Mouse (Mus musculus): ENCODE results near the gene Mki67. TPM values are rescaled to one million over a fixed set of nuclear protein-coding genes. Genes with fewer than 3 reads are reported as not detected.

The Mki67 gene
- polyA plus RNA-seq, 1 experiment from 2014 or later, result 43.7 TPM

GRCm38 (mm10) chr7:135740453-135740852 is 24.3 kb upstream of the Mki67 start:
- Histone ChIP-seq H3K4me3 (ENCODE audit: low read length) (no peak overlapping the region), H3K27ac (ENCODE audit: low read length) (no peak overlapping the region), H3K27me3 (ENCODE audit: control insufficient read depth, insufficient read depth, low read depth, low read length) (no peaks in the 10 kb centered on the region), H3K4me1 (replicated peaks; ENCODE audit: control insufficient read depth, insufficient read depth, low read length) (0 out of 2 replicates have a peak, but pooled peaks cover 8% of the 10 kb centered on the region), H3K4me2 (ENCODE audit: low read depth, low read length) (no peak overlapping the region), H3K9ac (ENCODE audit: low read length) (no peak overlapping the region), H3K36me3 (ENCODE audit: control insufficient read depth, insufficient read depth, low read length) (no peaks in the 10 kb centered on the region), H3K9me3 (ENCODE audit: control insufficient read depth, low read length) (peaks cover 3% of the 10 kb centered on the region; the same call in 1 of the 2 replicates)
- WGBS, result 34% methylated on average over 3 of the region's 3 CpGs
- no peak for ATAC-seq (ENCODE audit: low read depth)

GRCm38 (mm10) chr7:135736581-135736886 is 20.4 kb upstream of the Mki67 start:
- no peaks in the 10 kb centered on the region for H3K27me3 ChIP-seq (ENCODE audit: control insufficient read depth, insufficient read depth, low read depth, low read length)
- no peak overlapping the region; the same call in 1 of the 2 replicates for H3K27ac ChIP-seq (ENCODE audit: low read length)
- ATAC-seq (ENCODE audit: low read depth), result no peak
- H3K9ac ChIP-seq (ENCODE audit: low read length), result no peak overlapping the region
- H3K4me2 ChIP-seq (ENCODE audit: low read depth, low read length), result no peak overlapping the region
- 34% methylated on average over 3 of the region's 3 CpGs for WGBS
- no peaks in the 10 kb centered on the region for H3K9me3 ChIP-seq (ENCODE audit: control insufficient read depth, low read length)
- 0 out of 2 replicates have a peak, but pooled peaks cover 2% of the 10 kb centered on the region for H3K4me1 ChIP-seq (replicated peaks; ENCODE audit: control insufficient read depth, insufficient read depth, low read length)
- no peaks in the 10 kb centered on the region for H3K36me3 ChIP-seq (ENCODE audit: control insufficient read depth, insufficient read depth, low read length)
- no peak overlapping the region for H3K4me3 ChIP-seq (ENCODE audit: low read length)

GRCm38 (mm10) chr7:135735691-135736580 is 19.8 kb upstream of the Mki67 start:
- WGBS, result 17% methylated on average over 31 of the region's 31 CpGs
- peak; percentile 94 for ATAC-seq (ENCODE audit: low read depth)
- Histone ChIP-seq H3K4me3 (ENCODE audit: low read length) (peak overlapping the region; percentile 32), H3K9ac (ENCODE audit: low read length) (peak overlapping the region; percentile 32; the same call in 1 of the 2 replicates), H3K36me3 (ENCODE audit: control insufficient read depth, insufficient read depth, low read length) (no peaks in the 10 kb centered on the region), H3K4me1 (replicated peaks; ENCODE audit: control insufficient read depth, insufficient read depth, low read length) (0 out of 2 replicates have a peak, but pooled peaks cover 2% of the 10 kb centered on the region), H3K4me2 (ENCODE audit: low read depth, low read length) (peak overlapping the region; percentile 57), H3K27me3 (ENCODE audit: control insufficient read depth, insufficient read depth, low read depth, low read length) (no peaks in the 10 kb centered on the region), H3K27ac (ENCODE audit: low read length) (peak overlapping the region; percentile 59), H3K9me3 (ENCODE audit: control insufficient read depth, low read length) (no peaks in the 10 kb centered on the region)

- WGBS, result 54% methylated on average over 9 of the region's 9 CpGs
- H3K27ac ChIP-seq (ENCODE audit: low read length), result peak overlapping the region; percentile 59
- H3K4me1 ChIP-seq (replicated peaks; ENCODE audit: control insufficient read depth, insufficient read depth, low read length), result 0 out of 2 replicates have a peak, but pooled peaks cover 2% of the 10 kb centered on the region
- no peaks in the 10 kb centered on the region for H3K27me3 ChIP-seq (ENCODE audit: control insufficient read depth, insufficient read depth, low read depth, low read length)
- H3K9ac ChIP-seq (ENCODE audit: low read length), result no peak overlapping the region
- no peaks in the 10 kb centered on the region for H3K9me3 ChIP-seq (ENCODE audit: control insufficient read depth, low read length)
- no peak overlapping the region for H3K4me2 ChIP-seq (ENCODE audit: low read depth, low read length)
- no peak overlapping the region for H3K4me3 ChIP-seq (ENCODE audit: low read length)
- H3K36me3 ChIP-seq (ENCODE audit: control insufficient read depth, insufficient read depth, low read length), result no peaks in the 10 kb centered on the region
- ATAC-seq (ENCODE audit: low read depth), result peak; percentile 46
Observed at GRCm38 (mm10) chr7:135734911-135735646, 18.9 kb upstream of the Mki67 start.

GRCm38 (mm10) chr7:135734379-135734778 is 18.2 kb upstream of the Mki67 start:
- Histone ChIP-seq H3K4me3 (ENCODE audit: low read length) (no peak overlapping the region), H3K36me3 (ENCODE audit: control insufficient read depth, insufficient read depth, low read length) (no peaks in the 10 kb centered on the region), H3K27me3 (ENCODE audit: control insufficient read depth, insufficient read depth, low read depth, low read length) (no peaks in the 10 kb centered on the region), H3K9ac (ENCODE audit: low read length) (no peak overlapping the region), H3K4me2 (ENCODE audit: low read depth, low read length) (no peak overlapping the region), H3K4me1 (replicated peaks; ENCODE audit: control insufficient read depth, insufficient read depth, low read length) (0 out of 2 replicates have a peak, but pooled peaks cover 2% of the 10 kb centered on the region), H3K27ac (ENCODE audit: low read length) (peak overlapping the region; percentile 59; the same call in 1 of the 2 replicates), H3K9me3 (ENCODE audit: control insufficient read depth, low read length) (no peaks in the 10 kb centered on the region)
- no peak for ATAC-seq (ENCODE audit: low read depth)
- 84% methylated on average over 5 of the region's 5 CpGs for WGBS

- no peaks in the 10 kb centered on the region for H3K27me3 ChIP-seq (ENCODE audit: control insufficient read depth, insufficient read depth, low read depth, low read length)
- no peak overlapping the region for H3K4me2 ChIP-seq (ENCODE audit: low read depth, low read length)
- H3K36me3 ChIP-seq (ENCODE audit: control insufficient read depth, insufficient read depth, low read length), result no peaks in the 10 kb centered on the region
- no peak overlapping the region for H3K4me3 ChIP-seq (ENCODE audit: low read length)
- H3K4me1 ChIP-seq (replicated peaks; ENCODE audit: control insufficient read depth, insufficient read depth, low read length), result peaks cover 15% of the 10 kb centered on the region
- no peak overlapping the region for H3K9ac ChIP-seq (ENCODE audit: low read length)
- 68% methylated on average over 12 of the region's 12 CpGs for WGBS
- no peaks in the 10 kb centered on the region for H3K9me3 ChIP-seq (ENCODE audit: control insufficient read depth, low read length)
- H3K27ac ChIP-seq (ENCODE audit: low read length), result no peak overlapping the region
- no peak; the same call in 1 of the 2 replicates for ATAC-seq (ENCODE audit: low read depth)
Observed at GRCm38 (mm10) chr7:135728038-135728437, 11.9 kb upstream of the Mki67 start.

GRCm38 (mm10) chr7:135726707-135727106 is 10.5 kb upstream of the Mki67 start:
- Histone ChIP-seq H3K9me3 (ENCODE audit: control insufficient read depth, low read length) (no peaks in the 10 kb centered on the region), H3K27me3 (ENCODE audit: control insufficient read depth, insufficient read depth, low read depth, low read length) (no peaks in the 10 kb centered on the region), H3K4me2 (ENCODE audit: low read depth, low read length) (no peak overlapping the region), H3K4me3 (ENCODE audit: low read length) (no peak overlapping the region), H3K27ac (ENCODE audit: low read length) (no peak overlapping the region), H3K9ac (ENCODE audit: low read length) (no peak overlapping the region), H3K4me1 (replicated peaks; ENCODE audit: control insufficient read depth, insufficient read depth, low read length) (peaks cover 18% of the 10 kb centered on the region), H3K36me3 (ENCODE audit: control insufficient read depth, insufficient read depth, low read length) (no peaks in the 10 kb centered on the region)
- WGBS, result 59% methylated on average over 1 of the region's 1 CpGs
- no peak for ATAC-seq (ENCODE audit: low read depth)

GRCm38 (mm10) chr7:135723672-135724341 is 7.6 kb upstream of the Mki67 start:
- Histone ChIP-seq H3K9me3 (ENCODE audit: control insufficient read depth, low read length) (no peaks in the 10 kb centered on the region), H3K4me2 (ENCODE audit: low read depth, low read length) (0 out of 2 replicates have a peak overlapping the region, but pooled peaks have one; percentile 4), H3K9ac (ENCODE audit: low read length) (no peak overlapping the region; the same call in 1 of the 2 replicates), H3K4me3 (ENCODE audit: low read length) (no peak overlapping the region), H3K27ac (ENCODE audit: low read length) (peak overlapping the region; percentile 63), H3K4me1 (replicated peaks; ENCODE audit: control insufficient read depth, insufficient read depth, low read length) (peaks cover 18% of the 10 kb centered on the region), H3K36me3 (ENCODE audit: control insufficient read depth, insufficient read depth, low read length) (no peaks in the 10 kb centered on the region), H3K27me3 (ENCODE audit: control insufficient read depth, insufficient read depth, low read depth, low read length) (no peaks in the 10 kb centered on the region)
- ATAC-seq (ENCODE audit: low read depth), result peak; percentile 79
- 29% methylated on average over 6 of the region's 6 CpGs for WGBS
